ENCODE assay signal across 7 mouse cellular contexts in the genomic region with DNA sequence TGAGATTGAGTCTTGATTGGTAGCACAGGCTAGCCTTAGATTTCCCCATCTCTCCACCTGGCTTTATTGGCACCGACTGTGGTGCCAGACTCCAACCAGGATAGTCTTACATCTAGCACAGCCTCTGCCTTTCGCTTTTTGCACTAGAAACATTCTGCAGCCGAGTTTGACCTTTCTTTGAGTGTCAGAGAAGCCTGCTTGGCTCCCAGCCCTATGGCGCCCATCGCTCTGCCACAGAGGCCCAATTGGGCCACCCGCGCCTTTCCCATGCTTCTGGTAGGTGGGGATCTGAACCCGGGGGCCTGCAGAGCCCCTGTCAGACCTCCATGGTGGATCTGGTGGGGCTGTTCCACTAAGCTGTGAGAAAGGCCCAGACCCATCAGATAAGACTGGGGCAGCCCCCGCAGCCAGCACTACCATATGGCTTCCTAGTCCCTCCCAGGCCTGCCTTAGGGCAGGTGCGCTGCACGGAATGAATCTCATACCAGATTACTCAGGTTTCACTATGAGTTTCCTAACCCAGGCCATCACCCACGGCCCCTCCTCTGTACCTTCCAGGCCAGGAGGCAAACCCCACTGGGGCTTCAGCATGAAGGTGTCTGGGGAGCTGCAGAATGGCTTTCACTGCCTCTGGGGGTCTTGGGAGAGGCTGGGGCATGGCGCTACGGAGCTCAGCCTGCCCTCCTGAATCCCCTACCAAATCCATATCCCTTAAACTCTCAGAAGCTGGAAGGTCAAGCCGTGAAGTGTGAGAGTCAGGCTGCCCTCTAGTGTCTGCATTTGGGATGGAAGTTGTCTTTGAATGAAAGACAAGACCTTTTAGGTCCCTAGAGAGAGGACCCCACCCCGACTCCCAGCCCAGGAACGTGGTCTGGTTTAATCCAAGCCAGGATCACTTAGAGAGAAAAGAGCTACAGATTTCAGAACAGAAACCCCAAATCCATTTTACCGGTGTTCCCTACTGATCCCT. TPM values are rescaled to one million over a fixed set of nuclear protein-coding genes. Genes with fewer than 3 reads are reported as not detected.
DNase-seq lines count a peak whose midpoint lies in the region; ATAC-seq lines count a peak whose summit lies in the region.

No protein-coding gene starts in this region.

- DNase-seq in layer of hippocampus, adult 11-12 months (ENCODE audit: low spot score) = peak; percentile 54
- DNase-seq in layer of hippocampus, adult 9-10 months (ENCODE audit: low spot score) = no peak
- DNase-seq in ES-CJ7 (ENCODE audit: low read depth, low spot score) = peak; percentile 85
- peak; percentile 66 for DNase-seq in adrenal gland, postnatal 10 days
- DNase-seq in kidney, adult 9 months = peak; percentile 61
- peak; percentile 12 for DNase-seq in naive thymus-derived CD4-positive, alpha-beta T cell, adult 2 months (ENCODE audit: low read depth)

- no peak for ATAC-seq in frontal cortex, adult (ENCODE audit: low TSS enrichment)

RNA-seq across cellular contexts. Expression of gene Slc7a10, which starts 9.5 kb away (rescaled TPM):
- 1 to 10 TPM; 2.0 to 3.8 TPM for total RNA-seq in adrenal gland, postnatal 10 days (2021)

RNA-seq across cellular contexts. Expression of gene Lrp3, which starts 38.6 kb away (rescaled TPM):
- total RNA-seq in adrenal gland, postnatal 10 days (2021) = 10 to 100 TPM; 15.6 to 17.7 TPM

RNA-seq across cellular contexts. Expression of gene Cebpa, which starts 57.6 kb away (rescaled TPM):
- 100 to 1,000 TPM; 237 to 238 TPM for total RNA-seq in adrenal gland, postnatal 10 days (2021)
